13 mouse cellular contexts compared by ENCODE assay signal in the genomic region with DNA sequence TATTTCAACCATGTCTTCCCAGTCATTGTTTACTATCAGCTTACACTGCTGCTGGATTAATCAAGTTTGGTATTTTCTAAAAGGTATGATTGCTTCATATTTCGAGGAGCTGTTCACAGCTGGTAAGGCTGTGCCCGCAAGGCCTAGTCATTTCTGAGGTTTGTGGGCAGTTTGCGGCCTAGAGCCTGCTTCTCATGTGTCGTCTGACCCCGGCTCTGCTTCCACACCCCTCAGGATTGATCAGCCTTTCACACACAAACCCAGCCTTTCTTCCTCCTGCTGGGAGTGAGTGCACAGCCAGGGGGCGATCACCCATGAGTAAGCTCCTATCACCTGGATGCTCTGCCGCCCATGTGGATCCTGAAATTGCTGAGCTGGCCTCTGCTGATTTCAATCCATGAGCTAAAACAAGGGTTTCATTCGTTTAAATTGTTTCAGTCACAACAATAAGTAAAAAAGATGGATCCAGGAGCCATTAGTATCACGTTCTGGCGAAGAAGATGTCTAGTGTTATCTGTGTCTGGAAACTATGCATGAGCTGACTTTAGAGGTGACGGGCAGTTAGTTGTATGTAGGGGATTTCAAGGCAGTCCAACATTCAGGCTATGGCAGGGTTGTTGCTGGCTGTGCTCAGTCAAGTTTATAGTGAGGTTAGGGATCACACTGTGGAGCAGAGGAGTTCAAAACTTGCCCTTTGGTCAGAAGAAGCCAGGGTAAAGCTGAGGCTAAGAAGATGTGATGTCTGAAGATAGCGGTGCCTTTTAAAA. TPM values are rescaled to one million over a fixed set of nuclear protein-coding genes. Genes with fewer than 3 reads are reported as not detected.
DNase-seq lines count a peak whose midpoint lies in the region; ATAC-seq and TF ChIP-seq lines count a peak whose summit lies in the region.
"Had no signal": no experiment of that assay in that cellular context is flagged by ENCODE, and none has a peak within 500 bp of the region (broad histone marks: within the 10 kb centered on the region; RNA-seq: fewer than 3 reads in every experiment).

No protein-coding gene starts in this region.

- no peak for TF ChIP-seq POLR2A in ES-Bruce4 (IDR thresholded peaks at IDR 0.05; ENCODE audit: insufficient read depth, low read length)

- H3K27ac ChIP-seq in layer of hippocampus, adult 2 months, result no peak overlapping the region
- no peak overlapping the region for H3K27ac ChIP-seq in ES-Bruce4 (ENCODE audit: insufficient read depth, low read length)
- H3K27ac ChIP-seq in liver, embryonic 14.5 days, result no peak overlapping the region
- H3K27ac ChIP-seq: hindbrain, postnatal 0 days; limb, embryonic 12.5 days had no signal

- WGBS in liver, embryonic 14.5 days (ENCODE audit: insufficient replicate concordance), result 54% methylated on average over 12 of the region's 12 CpGs

- intact Hi-C loops in left cerebral cortex, postnatal 10 days (cut with DNase I), result no loop called here

- H3K4me2 ChIP-seq in liver, embryonic 14.5 days (ENCODE audit: low read depth), result no peak overlapping the region
- H3K4me2 ChIP-seq: limb, embryonic 12.5 days had no signal

- H3K9ac ChIP-seq in ES-Bruce4 (ENCODE audit: low read depth, poor library complexity, severe bottlenecking), result no peak overlapping the region
- no peak overlapping the region for H3K9ac ChIP-seq in liver, embryonic 14.5 days (replicated peaks)
- H3K9ac ChIP-seq: limb, embryonic 12.5 days had no signal

- H3K4me1 ChIP-seq in ES-Bruce4 (ENCODE audit: control insufficient read depth, insufficient read depth, low read length), result no peaks in the 10 kb centered on the region
- H3K4me1 ChIP-seq in liver, embryonic 14.5 days (replicated peaks; ENCODE audit: control insufficient read depth in 2 of 2, insufficient read depth in 2 of 2, low read length in 1 of 2), result peaks cover 0 to 2% of the 10 kb centered on the region in 2 experiments; a peak in 1 of 4 replicates
- H3K4me1 ChIP-seq: limb, embryonic 12.5 days had no signal

- no peaks in the 10 kb centered on the region for H3K27me3 ChIP-seq in ES-Bruce4 (ENCODE audit: control insufficient read depth, insufficient read depth, low read length, poor library complexity, severe bottlenecking)
- H3K27me3 ChIP-seq in liver, embryonic 14.5 days (ENCODE audit: control insufficient read depth, insufficient read depth, low read length), result no peaks in the 10 kb centered on the region
- H3K27me3 ChIP-seq: limb, embryonic 12.5 days had no signal

- ATAC-seq in liver, embryonic 14.5 days (ENCODE audit: insufficient read depth), result no peak
- ATAC-seq: hindbrain, postnatal 0 days had no signal

- TF ChIP-seq EP300 in ES-Bruce4 (IDR thresholded peaks at IDR 0.05; ENCODE audit: insufficient read depth, low read depth, low read length), result no peak
- TF ChIP-seq EP300 in liver, embryonic 14.5 days (IDR thresholded peaks at IDR 0.05; ENCODE audit: low read depth), result no peak

- DNase-seq in layer of hippocampus, adult 2 months (ENCODE audit: low spot score in 2 of 2), result no peak
- DNase-seq in layer of hippocampus, adult 8-10 months (ENCODE audit: low spot score in 2 of 2), result no peak
- DNase-seq in A20 (ENCODE audit: low read depth, low spot score), result peak; percentile 16
- DNase-seq in liver, embryonic 14.5 days (ENCODE audit: low read depth in 3 of 3, low spot score in 3 of 3), result no peak
- no peak for DNase-seq in left cerebral cortex, postnatal 10 days (ENCODE audit: extremely low spot score in 1 of 2, low spot score in 2 of 2)
- DNase-seq in adrenal gland, postnatal 25 days, result no peak
- DNase-seq: cerebellum, postnatal 36 days; heart, adult 18-20 months; heart, postnatal 10 days; lung, postnatal 14 days had no signal

- peaks cover 7% of the 10 kb centered on the region for H3K9me3 ChIP-seq in ES-Bruce4 (replicated peaks; ENCODE audit: control insufficient read depth, insufficient read depth, low read length, poor library complexity, severe bottlenecking)
- no peaks in the 10 kb centered on the region for H3K9me3 ChIP-seq in liver, embryonic 14.5 days (ENCODE audit: control insufficient read depth, low read length)
- H3K9me3 ChIP-seq: limb, embryonic 12.5 days had no signal

- 0 out of 2 replicates have a peak, but pooled peaks have one; percentile 15 for TF ChIP-seq CTCF in layer of hippocampus, adult 2 months (conservative IDR thresholded peaks at IDR 0.05)
- peak; percentile 49 for TF ChIP-seq CTCF in ES-Bruce4 (IDR thresholded peaks at IDR 0.05; ENCODE audit: low read depth, low read length)
- TF ChIP-seq CTCF in liver, embryonic 14.5 days (IDR thresholded peaks at IDR 0.05; ENCODE audit: low read depth), result peak; percentile 59

- no peak overlapping the region for H3K4me3 ChIP-seq in layer of hippocampus, adult 2 months
- no peak overlapping the region for H3K4me3 ChIP-seq in ES-Bruce4 (ENCODE audit: low read depth, low read length)
- no peak overlapping the region for H3K4me3 ChIP-seq in liver, embryonic 14.5 days (ENCODE audit: insufficient read depth in 1 of 2, low read depth in 2 of 2, low read length in 2 of 2)
- H3K4me3 ChIP-seq: limb, embryonic 12.5 days had no signal

- no peaks in the 10 kb centered on the region for H3K36me3 ChIP-seq in ES-Bruce4 (ENCODE audit: control insufficient read depth, insufficient read depth, low read length, poor library complexity, severe bottlenecking)
- H3K36me3 ChIP-seq in liver, embryonic 14.5 days (replicated peaks; ENCODE audit: control insufficient read depth, insufficient read depth, low read depth), result no peaks in the 10 kb centered on the region
- H3K36me3 ChIP-seq: limb, embryonic 12.5 days had no signal

RNA-seq across cellular contexts. Expression of a gene that starts 33.7 kb away (rescaled TPM):
- under 1 TPM; 0.27 to 0.28 TPM for total RNA-seq in layer of hippocampus, adult 2 months (2021)
- 1 to 10 TPM in 2 of 4 experiments, under 1 TPM in 2; 0.31 to 2.0 (median 1.2) TPM for total RNA-seq in layer of hippocampus, adult 8-10 months (2022)
- 0.30 and 0.46 TPM in 2 replicates for polyA plus RNA-seq in ES-Bruce4 (2011; ENCODE audit: insufficient read depth, insufficient read length, low read depth, missing spikeins)
- 0.80 and 0.91 TPM in 2 replicates for polyA plus RNA-seq in liver, embryonic 14.5 days (2012; rRNA removed)
- 0.52 and 0.91 TPM in 2 replicates for polyA plus RNA-seq in liver, embryonic 14.5 days (2014; fragmentation: Nextera tagmentation; extraction: Ambion mirVana)
- 1 to 10 TPM in 1 of 2 experiments, under 1 TPM in 1; 0.91 to 1.8 TPM for total RNA-seq in left cerebral cortex, postnatal 10 days (2021)
- total RNA-seq in adrenal gland, postnatal 25 days (2021), result 0.95 and 1.4 TPM in 2 replicates
